10 mouse cellular contexts compared by ENCODE assay signal in the genomic region with DNA sequence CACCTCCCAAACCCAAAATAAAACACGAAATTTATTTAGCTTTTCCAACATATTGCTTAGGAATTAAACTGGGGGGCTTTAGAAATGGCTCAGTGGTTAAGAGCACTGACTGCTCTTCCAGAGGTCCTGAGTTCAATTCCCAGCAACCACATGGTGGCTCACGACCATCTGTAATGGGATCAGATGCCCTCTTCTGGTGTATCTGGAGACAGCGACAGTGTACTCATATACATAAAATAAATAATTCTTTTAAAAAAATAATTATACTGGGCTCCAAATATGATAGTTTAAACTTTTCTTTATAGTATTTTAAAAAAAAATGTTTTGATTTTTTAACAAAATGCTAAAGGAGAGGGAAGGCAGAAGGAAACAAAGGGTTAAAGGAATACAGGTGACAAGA. TPM values are rescaled to one million over a fixed set of nuclear protein-coding genes. Genes with fewer than 3 reads are reported as not detected.
"Had no signal": no experiment of that assay in that cellular context is flagged by ENCODE, and none has a peak within 500 bp of the region (broad histone marks: within the 10 kb centered on the region; RNA-seq: fewer than 3 reads in every experiment).

No protein-coding gene starts in this region.

RNA-seq across cellular contexts. Expression of a gene that starts 0.6 kb away (rescaled TPM):
- total RNA-seq: megakaryocyte-erythroid progenitor cell, adult 5-6 weeks had no signal

RNA-seq across cellular contexts. Expression of a gene that starts 40.5 kb away (rescaled TPM):
- total RNA-seq: layer of hippocampus, postnatal 36 days; left cerebral cortex, postnatal 36 days; megakaryocyte-erythroid progenitor cell, adult 5-6 weeks; neutrophil, adult 5-6 weeks had no signal
- polyA plus RNA-seq: kidney, embryonic 14.5 days; liver, embryonic 13.5 days; lung, embryonic 16.5 days; midbrain, embryonic 12.5 days; midbrain, embryonic 16.5 days; urinary bladder, adult 2 months had no signal
